Mouse (Mus musculus) cerebellum, adult 2 months (tissue): ENCODE measurements at regions not wholly inside any gene's neighbourhood (a gene's known extent, or its start where the extent isn't known, plus 50 kb on each side); places are given as distances from the start of the nearest gene placed in this dataset.

Experiments used
- DNase-seq, 2 experiments: peaks; one replicate each; pipeline ENCODE4 v3.0.0; 2021
- H3K27ac ChIP-seq: fragments of 200-500 bp; 2 replicates; pipeline ENCODE4 v1.5.1; 2012; ENCODE audit warnings: low read length, control low read depth, inconsistent platforms; ENCODE audit not compliant: insufficient read depth
- H3K27me3 ChIP-seq: fragments of 200-500 bp; 2 replicates; pipeline ENCODE4 v1.6.1; 2012; ENCODE audit warnings: inconsistent platforms, mild to moderate bottlenecking, low read length, moderate library complexity; ENCODE audit not compliant: control insufficient read depth, insufficient read depth
- H3K4me1 ChIP-seq: fragments of 200-500 bp; 2 replicates; pipeline ENCODE4 v1.6.1; 2011; ENCODE audit warnings: low read length; ENCODE audit not compliant: control insufficient read depth, insufficient read depth
- H3K4me3 ChIP-seq: fragments of 200-500 bp; replicated peaks from 2 replicates; pipeline ENCODE3; 2011; ENCODE audit warnings: mild to moderate bottlenecking, low read depth, low read length, control low read depth; ENCODE audit not compliant: insufficient read depth
- CTCF ChIP-seq: fragments of 200-500 bp; IDR thresholded peaks from 2 replicates; pipeline ENCODE4 v1.5.1; 2011; ENCODE audit warnings: low read depth, mild to moderate bottlenecking, control low read depth, low read length, moderate library complexity, borderline replicate concordance; ENCODE audit not compliant: insufficient read depth
- POLR2A ChIP-seq: fragments of 200-500 bp; IDR thresholded peaks from 2 replicates; pipeline ENCODE4 v1.6.1; 2011; ENCODE audit warnings: low read length, control low read depth, borderline replicate concordance; ENCODE audit not compliant: insufficient read depth
- WGBS: fragments of 180-500 bp; shearing (Covaris S2); methylation state at CpG from one replicate; pipeline ENCODE4 v1.1.7; 2018; 5-methylcytosine and 5-hydroxymethylcytosine counted together

GRCm38 (mm10) chr11:89181471-89181870 lies 107.8 kb downstream of the Gm525 start:
- Histone ChIP-seq H3K27me3 (no peaks in the 10 kb centered on the region), H3K27ac (no peak overlapping the region), H3K4me3 (no peak overlapping the region), H3K4me1 (peaks cover 6% of the 10 kb centered on the region)
- TF ChIP-seq CTCF, result no peak
- no peak for TF ChIP-seq POLR2A
- WGBS, result 92% methylated on average over 5 of the region's 5 CpGs
- no peak for DNase-seq

- 92% methylated on average over 7 of the region's 7 CpGs for WGBS
- TF ChIP-seq CTCF, result no peak
- TF ChIP-seq POLR2A, result no peak
- Histone ChIP-seq H3K27ac (no peak overlapping the region), H3K4me3 (no peak overlapping the region), H3K27me3 (no peaks in the 10 kb centered on the region), H3K4me1 (no peaks in the 10 kb centered on the region)
- DNase-seq, result no peak
Observed at GRCm38 (mm10) chr11:89178436-89178835, 104.8 kb downstream of the Gm525 start.

GRCm38 (mm10) chr11:89175511-89175910 lies 101.9 kb downstream of the Gm525 start:
- Histone ChIP-seq H3K4me1 (no peaks in the 10 kb centered on the region), H3K27ac (no peak overlapping the region), H3K4me3 (no peak overlapping the region), H3K27me3 (no peaks in the 10 kb centered on the region; the same call in 1 of the 2 replicates)
- 17% methylated on average over 9 of the region's 9 CpGs for WGBS
- TF ChIP-seq CTCF (no peak), POLR2A (no peak)
- DNase-seq, result no peak

GRCm38 (mm10) chr11:89174967-89175366 lies 101.3 kb downstream of the Gm525 start:
- Histone ChIP-seq H3K4me1 (no peaks in the 10 kb centered on the region), H3K27me3 (no peaks in the 10 kb centered on the region; the same call in 1 of the 2 replicates), H3K4me3 (no peak overlapping the region), H3K27ac (no peak overlapping the region)
- 52% methylated on average over 6 of the region's 6 CpGs for WGBS
- TF ChIP-seq CTCF (no peak), POLR2A (no peak)
- DNase-seq, result no peak

GRCm38 (mm10) chr11:89165278-89165677 lies 91.6 kb downstream of the Gm525 start:
- H3K27me3 ChIP-seq, result no peaks in the 10 kb centered on the region
- TF ChIP-seq CTCF (peak; percentile 97), POLR2A (no peak)
- 9% methylated on average over 6 of the region's 6 CpGs for WGBS
- no peak overlapping the region for H3K27ac ChIP-seq
- H3K4me3 ChIP-seq, result no peak overlapping the region
- no peaks in the 10 kb centered on the region for H3K4me1 ChIP-seq
- peak; percentile 70 to 84 for DNase-seq

GRCm38 (mm10) chr11:89153466-89154406 lies 80.1 kb downstream of the Gm525 start:
- H3K27ac ChIP-seq, result no peak overlapping the region
- 80% methylated on average over 13 of the region's 13 CpGs for WGBS
- H3K27me3 ChIP-seq, result no peaks in the 10 kb centered on the region
- H3K4me1 ChIP-seq, result no peaks in the 10 kb centered on the region
- DNase-seq, result no peak
- no peak overlapping the region for H3K4me3 ChIP-seq
- TF ChIP-seq POLR2A, result no peak

- H3K4me1 ChIP-seq, result peaks cover 5% of the 10 kb centered on the region
- TF ChIP-seq CTCF (no peak), POLR2A (no peak)
- no peak for DNase-seq
- 93% methylated on average over 8 of the region's 8 CpGs for WGBS
- no peaks in the 10 kb centered on the region for H3K27me3 ChIP-seq
- H3K27ac ChIP-seq, result no peak overlapping the region
- H3K4me3 ChIP-seq, result no peak overlapping the region
Observed at GRCm38 (mm10) chr11:89147990-89148389, 74.3 kb downstream of the Gm525 start.
